Mouse (Mus musculus) gonadal fat pad, adult 2 months (tissue): ENCODE measurements around the gene Chit1. TPM values are rescaled to one million over a fixed set of nuclear protein-coding genes. Genes with fewer than 3 reads are reported as not detected.

Experiments
- DNase-seq: peaks from one replicate; pipeline ENCODE4 v3.0.0-alpha.2; 2012; ENCODE audit warnings: low read depth
- polyA plus RNA-seq: library from polyadenylated mRNA; depleted of rRNA; stranded (reverse); fragments of >200 nt; gene quantifications from 2 replicates; pipeline ENCODE4 v1.2.3, GENCODE M21; 2012; rRNA removed

Chit1 gene
- polyA plus RNA-seq, 1 experiment, result 0.08 TPM

- DNase-seq, result no peak
These were observed 73.0 kb downstream of the Chit1 start for GRCm38 (mm10) chr1:134184089-134184488.

GRCm38 (mm10) chr1:134188217-134188616 is 77.2 kb downstream of the Chit1 start:
- no peak for DNase-seq

GRCm38 (mm10) chr1:134188989-134189729 is 78.1 kb downstream of the Chit1 start:
- no peak for DNase-seq

- no peak for DNase-seq
These were observed 80.2 kb downstream of the Chit1 start for GRCm38 (mm10) chr1:134191192-134191591.

GRCm38 (mm10) chr1:134192024-134192423 is 81.0 kb downstream of the Chit1 start:
- no peak for DNase-seq

- DNase-seq, result no peak
These were observed 82.1 kb downstream of the Chit1 start, which contains the start of gene Mybph for GRCm38 (mm10) chr1:134193126-134193525. TSS of gene Mybph (plus strand) at chr1:134193448.

- no peak for DNase-seq
These were observed 82.7 kb downstream of the Chit1 start for GRCm38 (mm10) chr1:134193674-134194197.

- no peak for DNase-seq
These were observed 83.4 kb downstream of the Chit1 start for GRCm38 (mm10) chr1:134194298-134195022.

GRCm38 (mm10) chr1:134195117-134195516 is 84.1 kb downstream of the Chit1 start:
- no peak for DNase-seq

- no peak for DNase-seq
These were observed 84.5 kb downstream of the Chit1 start for GRCm38 (mm10) chr1:134195571-134195970.

- no peak for DNase-seq
These were observed 84.9 kb downstream of the Chit1 start for GRCm38 (mm10) chr1:134195979-134196378.

GRCm38 (mm10) chr1:134196386-134196785 is 85.3 kb downstream of the Chit1 start:
- no peak for DNase-seq

- DNase-seq, result no peak
These were observed 86.4 kb downstream of the Chit1 start for GRCm38 (mm10) chr1:134197325-134197982.

GRCm38 (mm10) chr1:134198197-134198995 is 87.4 kb downstream of the Chit1 start:
- no peak for DNase-seq

GRCm38 (mm10) chr1:134200481-134200880 is 89.4 kb downstream of the Chit1 start:
- no peak for DNase-seq

Other genes starting within 250 kb of the Chit1 start
- 9.6 and 10.3 TPM in 2 replicates for gene Optc, start 203.2 kb upstream of the Chit1 start, polyA plus RNA-seq
- gene Prelp, start 189.8 kb upstream of the Chit1 start, polyA plus RNA-seq, result 150 and 212 TPM in 2 replicates
- 55.3 and 105 TPM in 2 replicates for gene Fmod, start 74.0 kb upstream of the Chit1 start, polyA plus RNA-seq
- 25.2 and 30.1 TPM in 2 replicates for gene Btg2, start 32.1 kb upstream of the Chit1 start, polyA plus RNA-seq
- gene Chil1, start 70.9 kb downstream of the Chit1 start, polyA plus RNA-seq, result 1.3 and 1.9 TPM in 2 replicates
- 0.13 and 0.36 TPM in 2 replicates for gene Mybph, start 82.2 kb downstream of the Chit1 start, polyA plus RNA-seq
- gene Adora1, start 124.2 kb downstream of the Chit1 start, polyA plus RNA-seq, result 37.4 and 52.9 TPM in 2 replicates
- not detected in 2 replicates for gene Myog, start 178.7 kb downstream of the Chit1 start, polyA plus RNA-seq
- 5.0 and 5.4 TPM in 2 replicates for gene Ppfia4, start 221.7 kb downstream of the Chit1 start, polyA plus RNA-seq